Mouse (Mus musculus): ENCODE data around the gene Frs2. TPM values are rescaled to one million over a fixed set of nuclear protein-coding genes. Genes with fewer than 3 reads are reported as not detected.

Gene Frs2
- polyA plus RNA-seq (2015; fragmentation: Illumina TruSeq; extraction: RNeasy Lipid Tissue Mini Kit (QIAGEN cat#74804); ENCODE audit: insufficient read depth, low read depth, low replicate concordance) = 4.6 TPM

DNA sequence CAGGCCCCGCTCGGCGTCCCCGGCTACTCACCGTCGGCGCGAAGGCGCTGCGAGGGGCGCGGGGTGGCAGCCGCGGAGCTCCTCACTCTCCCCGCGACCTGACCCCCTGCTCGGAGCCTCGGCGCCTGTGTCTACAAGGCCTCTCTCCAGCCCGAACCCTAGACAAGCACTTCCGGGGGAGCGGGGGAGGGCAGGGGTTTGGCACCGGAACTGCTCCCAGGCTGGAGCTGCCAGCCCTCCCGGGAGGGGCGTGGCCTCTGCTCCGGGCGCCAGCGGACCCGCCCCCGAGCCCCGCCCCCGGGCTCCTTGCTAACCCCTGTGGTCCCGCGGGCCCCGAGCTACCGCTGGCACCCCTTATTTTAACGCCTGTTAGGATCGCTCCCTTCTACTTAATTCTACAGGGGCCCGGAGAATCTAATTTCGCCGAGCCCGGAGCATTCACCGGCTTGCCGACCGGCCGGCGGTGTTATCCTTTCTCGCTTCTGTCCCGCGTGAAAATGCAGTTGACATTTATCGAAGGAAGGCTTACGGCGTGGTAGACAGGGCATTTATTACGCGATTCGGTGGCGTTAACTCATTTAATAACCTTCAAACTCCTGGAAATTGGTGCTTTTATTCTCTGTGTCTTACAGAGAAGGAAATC lies at the start of gene Frs2:
Gene Frs2, minus strand, starts transcription at position 174 of the 643 bp plus-strand sequence.

DNA sequence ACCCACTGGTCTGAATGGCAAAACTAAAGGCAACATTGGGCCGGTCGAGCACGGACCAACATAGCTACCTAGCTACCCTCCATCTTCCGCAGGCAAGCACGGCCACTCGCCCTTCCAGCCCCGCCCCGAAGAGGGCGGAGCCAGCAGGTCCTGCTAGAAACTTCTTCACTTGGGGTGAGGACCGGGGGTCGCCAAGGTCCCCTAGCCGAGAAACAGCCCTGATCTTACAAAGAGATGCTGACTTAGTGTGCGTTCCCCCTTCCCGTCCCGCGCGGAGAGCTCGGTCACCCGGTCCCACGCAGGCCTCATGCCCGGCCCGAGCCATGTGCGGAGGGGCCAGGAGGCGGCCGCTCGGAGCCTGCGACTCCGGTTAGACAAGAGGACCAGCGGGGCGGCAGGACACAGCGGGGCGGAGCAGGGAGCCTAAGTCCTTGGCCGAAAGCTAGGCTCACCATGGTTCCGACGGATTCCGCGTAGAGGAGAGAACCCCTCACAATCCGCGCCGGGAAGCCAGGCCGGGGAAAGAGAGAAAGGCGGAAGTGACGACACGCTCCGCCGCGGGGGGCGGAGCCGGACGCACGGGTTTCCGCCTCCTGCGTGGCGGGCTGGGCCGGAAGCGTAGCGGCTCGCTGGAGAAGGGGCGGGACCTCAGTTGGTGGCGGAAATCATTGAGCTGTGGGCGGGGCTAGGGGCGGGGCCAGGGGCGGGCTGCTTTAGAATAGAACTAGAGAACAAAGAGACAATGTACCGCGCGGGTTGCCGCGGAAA lies 84.9 kb downstream of the Frs2 start, which contains the start of gene Cct2:
Gene Cct2, minus strand, starts transcription at position 561 of the 768 bp plus-strand sequence.

DNA sequence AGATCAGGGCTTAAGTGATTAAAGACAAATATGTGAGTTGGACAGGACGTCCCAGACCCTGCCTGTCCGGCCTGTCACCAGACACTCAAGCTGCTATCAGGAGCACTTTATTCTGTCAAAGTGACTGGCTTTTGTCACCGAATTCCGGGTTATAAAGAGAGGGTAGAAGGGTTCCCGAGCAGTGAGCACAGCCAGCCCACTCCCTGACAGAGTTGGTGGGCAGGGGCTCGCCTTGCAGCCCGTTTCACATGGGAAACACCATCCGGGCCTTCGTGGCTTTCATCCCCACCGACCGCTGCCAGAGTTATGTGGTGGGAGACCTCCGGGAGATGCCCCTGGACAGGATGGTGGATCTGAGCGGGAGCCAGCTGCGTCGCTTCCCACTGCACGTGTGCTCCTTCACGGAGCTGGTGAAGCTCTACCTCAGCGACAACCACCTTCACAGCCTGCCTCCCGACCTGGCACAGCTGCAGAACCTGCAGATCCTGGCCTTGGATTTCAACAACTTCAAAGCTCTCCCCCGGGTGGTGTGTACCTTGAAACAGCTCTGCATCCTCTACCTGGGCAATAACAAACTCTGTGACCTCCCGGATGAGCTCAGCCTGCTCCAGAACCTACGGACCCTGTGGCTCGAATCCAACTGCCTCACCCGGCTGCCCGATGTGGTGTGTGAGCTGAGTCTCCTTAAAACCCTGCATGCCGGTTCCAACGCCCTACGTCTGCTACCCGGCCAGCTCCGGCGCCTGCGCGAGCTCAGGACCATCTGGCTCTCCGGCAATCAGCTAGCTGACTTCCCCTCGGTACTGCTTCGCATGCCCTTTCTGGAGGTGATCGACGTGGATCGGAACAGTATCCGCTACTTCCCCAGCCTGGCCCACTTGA lies 102.9 kb downstream of the Frs2 start, which contains the start of gene Lrrc10:
Gene Lrrc10, plus strand, starts transcription at position 167 of the 882 bp plus-strand sequence.

Other genes with a start within 250 kb of the Frs2 start
- 3.4 TPM for gene Rab3ip, start 197.8 kb downstream of the Frs2 start, polyA plus RNA-seq (2015; fragmentation: Illumina TruSeq; extraction: RNeasy Lipid Tissue Mini Kit (QIAGEN cat#74804); ENCODE audit: insufficient read depth, low read depth, low replicate concordance)
- not detected for gene Gm10271, start 175.9 kb downstream of the Frs2 start, polyA plus RNA-seq (2015; fragmentation: Illumina TruSeq; extraction: RNeasy Lipid Tissue Mini Kit (QIAGEN cat#74804); ENCODE audit: insufficient read depth, low read depth, low replicate concordance)
- 0.30 TPM for gene Best3, start 162.2 kb downstream of the Frs2 start, polyA plus RNA-seq (2015; fragmentation: Illumina TruSeq; extraction: RNeasy Lipid Tissue Mini Kit (QIAGEN cat#74804); ENCODE audit: insufficient read depth, low read depth, low replicate concordance)
- gene Lrrc10, start 103.2 kb downstream of the Frs2 start, polyA plus RNA-seq (2015; fragmentation: Illumina TruSeq; extraction: RNeasy Lipid Tissue Mini Kit (QIAGEN cat#74804); ENCODE audit: insufficient read depth, low read depth, low replicate concordance) = not detected
- 36.6 TPM for gene Cct2, start 84.7 kb downstream of the Frs2 start, polyA plus RNA-seq (2015; fragmentation: Illumina TruSeq; extraction: RNeasy Lipid Tissue Mini Kit (QIAGEN cat#74804); ENCODE audit: insufficient read depth, low read depth, low replicate concordance)
- gene Yeats4, start 76.0 kb upstream of the Frs2 start, polyA plus RNA-seq (2015; fragmentation: Illumina TruSeq; extraction: RNeasy Lipid Tissue Mini Kit (QIAGEN cat#74804); ENCODE audit: insufficient read depth, low read depth, low replicate concordance) = 8.6 TPM
- not detected for gene 9530003J23Rik, start 90.2 kb upstream of the Frs2 start, polyA plus RNA-seq (2015; fragmentation: Illumina TruSeq; extraction: RNeasy Lipid Tissue Mini Kit (QIAGEN cat#74804); ENCODE audit: insufficient read depth, low read depth, low replicate concordance)
- gene Lyz2, start 133.8 kb upstream of the Frs2 start, polyA plus RNA-seq (2015; fragmentation: Illumina TruSeq; extraction: RNeasy Lipid Tissue Mini Kit (QIAGEN cat#74804); ENCODE audit: insufficient read depth, low read depth, low replicate concordance) = 150 TPM
- 4.7 TPM for gene Lyz1, start 144.3 kb upstream of the Frs2 start, polyA plus RNA-seq (2015; fragmentation: Illumina TruSeq; extraction: RNeasy Lipid Tissue Mini Kit (QIAGEN cat#74804); ENCODE audit: insufficient read depth, low read depth, low replicate concordance)
- gene Cpsf6, start 231.5 kb upstream of the Frs2 start, polyA plus RNA-seq (2015; fragmentation: Illumina TruSeq; extraction: RNeasy Lipid Tissue Mini Kit (QIAGEN cat#74804); ENCODE audit: insufficient read depth, low read depth, low replicate concordance) = 7.4 TPM